ENCODE assay signal across 18 mouse cellular contexts in the genomic region with DNA sequence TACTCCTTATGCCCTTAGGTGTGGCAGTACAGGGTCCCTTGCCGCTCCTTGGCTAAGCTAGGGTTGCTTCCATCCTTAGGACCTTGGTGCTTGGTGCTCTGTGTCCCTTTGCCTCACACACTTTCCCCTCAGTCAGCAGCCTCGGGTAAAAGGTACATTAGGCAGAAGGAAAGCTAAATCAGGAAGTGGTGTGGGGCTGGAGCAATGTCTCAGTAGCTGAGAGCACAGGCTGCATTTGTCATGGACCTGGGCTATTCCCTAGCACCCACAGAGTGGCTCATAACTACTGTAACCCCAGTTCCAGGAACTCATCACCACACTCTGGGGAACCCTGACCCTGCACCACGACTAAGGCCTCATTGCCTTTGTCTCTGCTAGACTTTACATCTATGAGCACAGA. TPM values are rescaled to one million over a fixed set of nuclear protein-coding genes. Genes with fewer than 3 reads are reported as not detected.
DNase-seq lines count a peak whose midpoint lies in the region; ATAC-seq and TF ChIP-seq lines count a peak whose summit lies in the region.
"Had no signal": no experiment of that assay in that cellular context is flagged by ENCODE, and none has a peak within 500 bp of the region (broad histone marks: within the 10 kb centered on the region; RNA-seq: fewer than 3 reads in every experiment).

No protein-coding gene starts in this region.

- peaks cover 12% of the 10 kb centered on the region for H3K36me3 ChIP-seq in heart, embryonic 13.5 days
- H3K36me3 ChIP-seq in embryonic facial prominence, embryonic 10.5 days (replicated peaks): peaks cover 22% of the 10 kb centered on the region
- H3K36me3 ChIP-seq in limb, embryonic 14.5 days (ENCODE audit: control insufficient read depth, insufficient read depth, low read length): peaks cover 7% of the 10 kb centered on the region
- H3K36me3 ChIP-seq in midbrain, embryonic 13.5 days: peaks cover 6% of the 10 kb centered on the region; the same call in 1 of the 2 replicates

- no peak for DNase-seq in heart, postnatal 25 days (ENCODE audit: low spot score)
- DNase-seq in 3T3-L1 (ENCODE audit: low read depth, low spot score): peak; percentile 39
- no peak for DNase-seq in embryonic facial prominence, embryonic 10.5 days (ENCODE audit: low spot score)
- no peak for DNase-seq in limb, embryonic 14.5 days (ENCODE audit: low spot score)
- no peak for DNase-seq in testis, postnatal 14 days (ENCODE audit: low spot score)
- DNase-seq in frontal cortex, adult 2 months (ENCODE audit: extremely low spot score in 1 of 2, low spot score in 1 of 2): no peak
- DNase-seq: cerebellum, adult 9-10 months; embryo, embryonic 11 days; heart, adult 18-20 months; lung, postnatal 14 days; midbrain, embryonic 14.5 days had no signal

- 71% methylated on average over 3 of the region's 3 CpGs for WGBS in heart, embryonic 13.5 days
- WGBS in embryonic facial prominence, embryonic 10.5 days: 77% methylated on average over 3 of the region's 3 CpGs
- 58% methylated on average over 3 of the region's 3 CpGs for WGBS in limb, embryonic 14.5 days
- WGBS in midbrain, embryonic 13.5 days: 83% methylated on average over 3 of the region's 3 CpGs

- intact Hi-C loops in heart, postnatal 25 days (cut with DNase I): no loop called here

- no peak for ATAC-seq in heart, embryonic 13.5 days (ENCODE audit: extremely low read depth, insufficient number of reproducible peaks, low FRiP score, low TSS enrichment)
- ATAC-seq in limb, embryonic 14.5 days (ENCODE audit: low FRiP score, low read depth): no peak
- ATAC-seq in midbrain, embryonic 13.5 days: no peak
- ATAC-seq: forebrain, embryonic 13.5 days; intestine, embryonic 16.5 days; liver, embryonic 12.5 days had no signal

- 0 out of 2 replicates have a peak overlapping the region, but pooled peaks have one; percentile 17 for H3K27ac ChIP-seq in heart, embryonic 13.5 days (replicated peaks)
- H3K27ac ChIP-seq in embryonic facial prominence, embryonic 10.5 days (replicated peaks): peak overlapping the region; percentile 67
- peak overlapping the region; percentile 83 for H3K27ac ChIP-seq in limb, embryonic 14.5 days (replicated peaks; ENCODE audit: low read depth, low read length)
- H3K27ac ChIP-seq in midbrain, embryonic 13.5 days: no peak overlapping the region
- H3K27ac ChIP-seq: forebrain, embryonic 13.5 days; hindbrain, embryonic 14.5 days; left cerebral cortex, adult 2 months; liver, embryonic 12.5 days had no signal

- no peak overlapping the region for H3K4me2 ChIP-seq in heart, embryonic 13.5 days
- no peak overlapping the region for H3K4me2 ChIP-seq in limb, embryonic 14.5 days (replicated peaks; ENCODE audit: low read depth, low read length, severe bottlenecking)
- no peak overlapping the region for H3K4me2 ChIP-seq in midbrain, embryonic 13.5 days (replicated peaks)
- H3K4me2 ChIP-seq: forebrain, embryonic 13.5 days; hindbrain, embryonic 14.5 days; liver, embryonic 12.5 days had no signal

- no peaks in the 10 kb centered on the region for H3K27me3 ChIP-seq in heart, embryonic 13.5 days (replicated peaks)
- no peaks in the 10 kb centered on the region for H3K27me3 ChIP-seq in embryonic facial prominence, embryonic 10.5 days (replicated peaks; ENCODE audit: low read depth, poor library complexity, severe bottlenecking)
- H3K27me3 ChIP-seq in limb, embryonic 14.5 days (ENCODE audit: control insufficient read depth, insufficient read depth, low read length): no peaks in the 10 kb centered on the region
- no peaks in the 10 kb centered on the region for H3K27me3 ChIP-seq in midbrain, embryonic 13.5 days
- H3K27me3 ChIP-seq: forebrain, embryonic 13.5 days; liver, embryonic 12.5 days had no signal

- no peak overlapping the region for H3K4me3 ChIP-seq in heart, embryonic 13.5 days
- no peak overlapping the region for H3K4me3 ChIP-seq in embryonic facial prominence, embryonic 10.5 days
- H3K4me3 ChIP-seq in limb, embryonic 14.5 days (replicated peaks; ENCODE audit: low read length): no peak overlapping the region
- H3K4me3 ChIP-seq in midbrain, embryonic 13.5 days (replicated peaks): no peak overlapping the region
- H3K4me3 ChIP-seq: forebrain, embryonic 13.5 days; left cerebral cortex, adult 2 months; liver, embryonic 12.5 days had no signal

- H3K9me3 ChIP-seq in heart, embryonic 13.5 days: no peaks in the 10 kb centered on the region
- H3K9me3 ChIP-seq in embryonic facial prominence, embryonic 10.5 days: no peaks in the 10 kb centered on the region
- no peaks in the 10 kb centered on the region for H3K9me3 ChIP-seq in limb, embryonic 14.5 days (ENCODE audit: control insufficient read depth, low read length)
- no peaks in the 10 kb centered on the region for H3K9me3 ChIP-seq in midbrain, embryonic 13.5 days
- H3K9me3 ChIP-seq: forebrain, embryonic 13.5 days; liver, embryonic 12.5 days had no signal

- H3K4me1 ChIP-seq in heart, embryonic 13.5 days: peaks cover 75% of the 10 kb centered on the region
- H3K4me1 ChIP-seq in embryonic facial prominence, embryonic 10.5 days: peaks cover 62% of the 10 kb centered on the region
- H3K4me1 ChIP-seq in limb, embryonic 14.5 days (ENCODE audit: control insufficient read depth, insufficient read depth, low read length): peaks cover 74% of the 10 kb centered on the region
- H3K4me1 ChIP-seq in midbrain, embryonic 13.5 days (replicated peaks): peaks cover 45% of the 10 kb centered on the region

- no peak overlapping the region for H3K9ac ChIP-seq in heart, embryonic 13.5 days
- no peak overlapping the region for H3K9ac ChIP-seq in limb, embryonic 14.5 days (ENCODE audit: low read depth, low read length, severe bottlenecking)
- no peak overlapping the region for H3K9ac ChIP-seq in midbrain, embryonic 13.5 days (replicated peaks)
- H3K9ac ChIP-seq: forebrain, embryonic 13.5 days; hindbrain, embryonic 14.5 days; liver, embryonic 12.5 days had no signal

- TF ChIP-seq POLR2A in limb, embryonic 14.5 days (IDR thresholded peaks at IDR 0.05; ENCODE audit: borderline replicate concordance, extremely low read depth, insufficient read depth, insufficient read length): no peak

RNA-seq across cellular contexts. Expression of gene Notch2, which starts 53.1 kb away (rescaled TPM):
- 11.9 and 12.1 TPM in 2 replicates for polyA plus RNA-seq in heart, embryonic 13.5 days (2015; fragmentation: Nextera tagmentation; extraction: Ambion mirVana)
- total RNA-seq in heart, postnatal 25 days (2021): 10 to 100 TPM; 19.3 to 19.5 TPM
- polyA plus RNA-seq in embryonic facial prominence, embryonic 10.5 days (2016; fragmentation: Nextera tagmentation; extraction: Ambion mirVana): 22.0 and 23.2 TPM in 2 replicates
- 38.7 and 49.0 TPM in 2 replicates for polyA plus RNA-seq in limb, embryonic 14.5 days (2012; rRNA removed)
- polyA plus RNA-seq in limb, embryonic 14.5 days (2014; fragmentation: Nextera tagmentation; extraction: Ambion mirVana): 48.5 and 54.2 TPM in 2 replicates
- polyA plus RNA-seq in midbrain, embryonic 13.5 days (2015; fragmentation: Nextera tagmentation; extraction: Ambion mirVana): 9.0 and 10.0 TPM in 2 replicates
- 12.4 and 14.5 TPM in 2 replicates for polyA plus RNA-seq in frontal cortex, adult 2 months (2012; rRNA removed)
